Mouse (Mus musculus) small intestine, adult 2 months (tissue): ENCODE data around the gene Spa17. TPM values are rescaled to one million over a fixed set of nuclear protein-coding genes. Genes with fewer than 3 reads are reported as not detected.

Experiments used
- H3K27ac ChIP-seq: fragments of 200-500 bp; 2 replicates; pipeline ENCODE4 v1.5.1; 2012; ENCODE audit warnings: low read depth, low read length, control low read depth, inconsistent platforms; ENCODE audit not compliant: insufficient read depth
- H3K27me3 ChIP-seq: fragments of 200-500 bp; 2 replicates; pipeline ENCODE4 v1.6.1; 2012; ENCODE audit warnings: mild to moderate bottlenecking, moderate library complexity, low read length, inconsistent platforms; ENCODE audit not compliant: control insufficient read depth, insufficient read depth
- H3K36me3 ChIP-seq: fragments of 200-500 bp; 2 replicates; pipeline ENCODE4 v1.6.1; 2012; ENCODE audit warnings: mild to moderate bottlenecking, low read length, control low read depth, inconsistent platforms; ENCODE audit not compliant: control insufficient read depth, insufficient read depth
- H3K4me1 ChIP-seq: fragments of 200-500 bp; 2 replicates; pipeline ENCODE4 v1.6.1; 2012; ENCODE audit warnings: low read length, inconsistent platforms, mixed read lengths; ENCODE audit not compliant: control insufficient read depth, insufficient read depth, insufficient read length
- H3K4me3 ChIP-seq: fragments of 200-500 bp; 2 replicates; pipeline ENCODE4 v1.5.1; 2012; ENCODE audit warnings: low read depth, mild to moderate bottlenecking, control low read depth, inconsistent platforms, low read length, moderate library complexity
- CTCF ChIP-seq: fragments of 200-500 bp; IDR thresholded peaks from 2 replicates; pipeline ENCODE4 v1.5.1; 2012; ENCODE audit warnings: low read depth, mild to moderate bottlenecking, control low read depth, inconsistent platforms, low read length, moderate library complexity, mixed read lengths; ENCODE audit not compliant: insufficient replicate concordance, insufficient read length; ENCODE audit errors: extremely low read depth
- POLR2A ChIP-seq: fragments of 200-500 bp; IDR thresholded peaks from 2 replicates; pipeline ENCODE4 v1.6.1; 2012; ENCODE audit warnings: low read depth, mild to moderate bottlenecking, control low read depth, inconsistent platforms, low read length, moderate library complexity
- WGBS: fragments of 180-500 bp; shearing (Covaris S2); methylation state at CpG from one replicate; pipeline ENCODE4 v1.1.7; 2018; 5-methylcytosine and 5-hydroxymethylcytosine counted together
- polyA plus RNA-seq: library from polyadenylated mRNA; depleted of rRNA; stranded (reverse); fragments of >200 nt; gene quantifications from 2 replicates; pipeline ENCODE4 v1.2.3, GENCODE M21; 2012

The Spa17 gene
- polyA plus RNA-seq, 1 experiment: 0.42 TPM

GRCm38 (mm10) chr9:37598637-37599036 is 14.9 kb downstream of the Spa17 start:
- Histone ChIP-seq H3K4me3 (no peak overlapping the region), H3K36me3 (no peaks in the 10 kb centered on the region), H3K27ac (no peak overlapping the region), H3K4me1 (no peaks in the 10 kb centered on the region), H3K27me3 (no peaks in the 10 kb centered on the region; the same call in 1 of the 2 replicates)
- WGBS: 88% methylated on average over 2 of the region's 2 CpGs
- no peak for TF ChIP-seq POLR2A
- no peak for TF ChIP-seq CTCF

GRCm38 (mm10) chr9:37595570-37595969 is 18.0 kb downstream of the Spa17 start:
- TF ChIP-seq CTCF (no peak), POLR2A (no peak)
- Histone ChIP-seq H3K36me3 (no peaks in the 10 kb centered on the region), H3K27me3 (no peaks in the 10 kb centered on the region), H3K4me1 (no peaks in the 10 kb centered on the region), H3K4me3 (no peak overlapping the region), H3K27ac (no peak overlapping the region)
- 82% methylated on average over 1 of the region's 1 CpGs for WGBS

- TF ChIP-seq POLR2A (no peak), CTCF (no peak)
- no peaks in the 10 kb centered on the region for H3K27me3 ChIP-seq
- no peaks in the 10 kb centered on the region for H3K4me1 ChIP-seq
- WGBS: 87% methylated on average over 3 of the region's 3 CpGs
- H3K4me3 ChIP-seq: no peak overlapping the region
- no peak overlapping the region for H3K27ac ChIP-seq
- no peaks in the 10 kb centered on the region for H3K36me3 ChIP-seq
These were observed 19.8 kb downstream of the Spa17 start for GRCm38 (mm10) chr9:37593690-37594089.

- Histone ChIP-seq H3K27ac (no peak overlapping the region), H3K4me1 (no peaks in the 10 kb centered on the region), H3K4me3 (no peak overlapping the region), H3K36me3 (no peaks in the 10 kb centered on the region), H3K27me3 (no peaks in the 10 kb centered on the region)
- TF ChIP-seq POLR2A: no peak
- no peak for TF ChIP-seq CTCF
- 61% methylated on average over 6 of the region's 6 CpGs for WGBS
These were observed 20.9 kb downstream of the Spa17 start for GRCm38 (mm10) chr9:37592633-37593032.

GRCm38 (mm10) chr9:37592025-37592424 is 21.5 kb downstream of the Spa17 start:
- H3K4me3 ChIP-seq: no peak overlapping the region
- no peaks in the 10 kb centered on the region for H3K36me3 ChIP-seq
- WGBS: 75% methylated on average over 2 of the region's 2 CpGs
- no peak overlapping the region for H3K27ac ChIP-seq
- no peaks in the 10 kb centered on the region for H3K4me1 ChIP-seq
- no peak for TF ChIP-seq CTCF
- TF ChIP-seq POLR2A: no peak
- H3K27me3 ChIP-seq: no peaks in the 10 kb centered on the region

GRCm38 (mm10) chr9:37590381-37590780 is 23.1 kb downstream of the Spa17 start:
- Histone ChIP-seq H3K4me3 (no peak overlapping the region), H3K4me1 (no peaks in the 10 kb centered on the region), H3K27ac (no peak overlapping the region), H3K36me3 (no peaks in the 10 kb centered on the region), H3K27me3 (no peaks in the 10 kb centered on the region)
- TF ChIP-seq CTCF (no peak), POLR2A (no peak)
- WGBS: 81% methylated on average over 4 of the region's 4 CpGs

- H3K27me3 ChIP-seq: no peaks in the 10 kb centered on the region
- H3K4me1 ChIP-seq: no peaks in the 10 kb centered on the region
- H3K4me3 ChIP-seq: no peak overlapping the region
- WGBS: 76% methylated on average over 4 of the region's 4 CpGs
- H3K36me3 ChIP-seq: no peaks in the 10 kb centered on the region
- H3K27ac ChIP-seq: no peak overlapping the region
- TF ChIP-seq CTCF: no peak
These were observed 26.8 kb downstream of the Spa17 start for GRCm38 (mm10) chr9:37586718-37587117.

GRCm38 (mm10) chr9:37583594-37583993 is 29.9 kb downstream of the Spa17 start:
- Histone ChIP-seq H3K4me3 (no peak overlapping the region), H3K27ac (no peak overlapping the region), H3K36me3 (no peaks in the 10 kb centered on the region), H3K27me3 (no peaks in the 10 kb centered on the region), H3K4me1 (no peaks in the 10 kb centered on the region)
- 86% methylated on average over 5 of the region's 5 CpGs for WGBS
- TF ChIP-seq CTCF (no peak), POLR2A (no peak)
